Mouse (Mus musculus) embryonic facial prominence, embryonic 15.5 days (tissue): ENCODE data around the gene Eif4ebp2. TPM values are rescaled to one million over a fixed set of nuclear protein-coding genes. Genes with fewer than 3 reads are reported as not detected.

ENCODE experiments used
- ATAC-seq: fragments of 200-750 bp; cut with Nextera tagmentation; 2 replicates; pipeline ENCODE4 v1.8.0; 2017; ENCODE audit warnings: low read depth, moderate TSS enrichment; ENCODE audit not compliant: insufficient number of reproducible peaks, low FRiP score, low TSS enrichment
- H3K27ac ChIP-seq: fragments of 300-500 bp; sonication (generic); replicated peaks from 2 replicates; pipeline ENCODE4 v1.5.1; 2015; ENCODE audit warnings: mild to moderate bottlenecking, inconsistent platforms
- H3K27me3 ChIP-seq: fragments of 300-500 bp; sonication (generic); 2 replicates; pipeline ENCODE4 v1.6.1; 2015; ENCODE audit warnings: inconsistent platforms
- H3K36me3 ChIP-seq: fragments of 300-500 bp; sonication (generic); 2 replicates; pipeline ENCODE4 v1.6.1; 2015; ENCODE audit warnings: mild to moderate bottlenecking, inconsistent platforms
- H3K4me1 ChIP-seq: fragments of 300-500 bp; sonication (generic); 2 replicates; pipeline ENCODE4 v1.6.1; 2015; ENCODE audit warnings: inconsistent platforms
- H3K4me2 ChIP-seq: fragments of 300-500 bp; sonication (generic); replicated peaks from 2 replicates; pipeline ENCODE4 v1.6.1; 2015; ENCODE audit warnings: mild to moderate bottlenecking, inconsistent platforms
- H3K4me3 ChIP-seq: fragments of 300-500 bp; sonication (generic); replicated peaks from 2 replicates; pipeline ENCODE4 v1.5.1; 2015; ENCODE audit warnings: mild to moderate bottlenecking, inconsistent platforms
- H3K9ac ChIP-seq: fragments of 300-500 bp; sonication (generic); 2 replicates; pipeline ENCODE4 v1.6.1; 2015; ENCODE audit warnings: inconsistent platforms
- H3K9me3 ChIP-seq: fragments of 300-500 bp; sonication (generic); replicated peaks from 2 replicates; pipeline ENCODE4 v1.6.1; 2016; ENCODE audit warnings: inconsistent platforms
- WGBS: fragments of 180-500 bp; shearing (Covaris S2); methylation state at CpG from one replicate; pipeline ENCODE4 v1.1.7; 2015; 5-methylcytosine and 5-hydroxymethylcytosine counted together
- polyA plus RNA-seq: library from polyadenylated mRNA; unstranded; fragments of >200 nt; fragmentation: Nextera tagmentation; extraction: Ambion mirVana; gene quantifications from 2 replicates; pipeline ENCODE4 v1.2.1, GENCODE M21; 2015

Gene Eif4ebp2
- polyA plus RNA-seq, 1 experiment from 2014 or later = 66.0 TPM

DNA sequence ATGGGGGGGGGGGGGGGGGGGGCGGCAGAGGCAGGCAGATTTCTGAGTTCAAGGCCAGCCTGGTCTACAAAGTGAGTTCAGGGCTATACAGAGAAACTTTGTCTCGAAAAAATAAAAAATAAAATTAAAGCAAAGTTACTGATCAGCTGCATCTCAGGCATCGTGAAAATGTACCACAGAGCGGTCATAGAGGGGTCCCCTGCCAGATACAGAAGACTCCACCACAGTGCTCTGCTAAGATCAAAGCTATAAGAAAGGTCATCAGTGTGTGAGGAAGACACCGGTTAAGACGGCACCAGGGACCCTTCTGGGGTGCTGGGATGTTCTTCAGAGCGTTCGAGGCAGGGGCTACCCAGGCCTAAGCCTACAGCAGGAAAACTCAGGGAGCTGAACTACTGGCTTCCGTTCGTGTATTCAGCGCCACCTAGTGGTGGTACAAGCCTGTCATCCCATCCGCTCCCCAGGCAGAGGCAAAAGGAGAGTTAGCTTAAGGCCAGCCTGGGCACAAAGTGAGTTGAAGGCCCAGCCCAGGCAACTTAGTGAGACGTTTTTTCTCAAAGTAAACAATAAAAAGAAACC lies 53.2 kb downstream of the Eif4ebp2 start:
- no peaks in the 10 kb centered on the region for H3K9me3 ChIP-seq
- H3K4me1 ChIP-seq = 0 out of 2 replicates have a peak, but pooled peaks cover 2% of the 10 kb centered on the region
- no peak overlapping the region for H3K4me2 ChIP-seq
- 27% methylated on average over 13 of the region's 13 CpGs for WGBS
- H3K27me3 ChIP-seq = no peaks in the 10 kb centered on the region
- H3K4me3 ChIP-seq = no peak overlapping the region
- H3K36me3 ChIP-seq = no peaks in the 10 kb centered on the region
- ATAC-seq = peak; percentile 73
- H3K27ac ChIP-seq = no peak overlapping the region
- no peak overlapping the region for H3K9ac ChIP-seq

DNA sequence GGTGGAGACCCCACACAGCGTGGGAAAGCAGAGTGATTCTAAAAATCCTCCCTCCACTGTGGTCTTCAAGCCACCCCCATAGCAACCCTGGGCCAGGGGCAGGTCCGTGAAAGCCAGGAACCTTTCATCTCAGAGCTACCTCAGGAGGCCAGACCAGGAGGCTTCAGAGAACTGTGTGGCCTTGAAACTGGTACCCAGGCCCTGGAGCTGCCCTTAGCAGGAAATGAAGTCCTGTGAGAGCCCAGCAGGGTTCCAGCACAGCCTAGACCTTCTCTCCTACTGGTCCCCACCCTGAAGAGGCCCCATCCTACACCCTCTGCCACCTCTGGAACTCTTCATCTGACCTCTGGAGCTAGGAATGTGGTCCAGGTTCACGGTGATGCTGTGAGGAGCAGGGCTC lies 54.3 kb downstream of the Eif4ebp2 start:
- Histone ChIP-seq H3K27me3 (no peaks in the 10 kb centered on the region), H3K27ac (no peak overlapping the region), H3K4me3 (no peak overlapping the region), H3K9me3 (no peaks in the 10 kb centered on the region), H3K4me1 (0 out of 2 replicates have a peak, but pooled peaks cover 2% of the 10 kb centered on the region), H3K4me2 (no peak overlapping the region), H3K9ac (no peak overlapping the region), H3K36me3 (no peaks in the 10 kb centered on the region)
- 53% methylated on average over 3 of the region's 3 CpGs for WGBS
- 0 out of 2 replicates have a peak, but pooled peaks have one; percentile 8 for ATAC-seq

DNA sequence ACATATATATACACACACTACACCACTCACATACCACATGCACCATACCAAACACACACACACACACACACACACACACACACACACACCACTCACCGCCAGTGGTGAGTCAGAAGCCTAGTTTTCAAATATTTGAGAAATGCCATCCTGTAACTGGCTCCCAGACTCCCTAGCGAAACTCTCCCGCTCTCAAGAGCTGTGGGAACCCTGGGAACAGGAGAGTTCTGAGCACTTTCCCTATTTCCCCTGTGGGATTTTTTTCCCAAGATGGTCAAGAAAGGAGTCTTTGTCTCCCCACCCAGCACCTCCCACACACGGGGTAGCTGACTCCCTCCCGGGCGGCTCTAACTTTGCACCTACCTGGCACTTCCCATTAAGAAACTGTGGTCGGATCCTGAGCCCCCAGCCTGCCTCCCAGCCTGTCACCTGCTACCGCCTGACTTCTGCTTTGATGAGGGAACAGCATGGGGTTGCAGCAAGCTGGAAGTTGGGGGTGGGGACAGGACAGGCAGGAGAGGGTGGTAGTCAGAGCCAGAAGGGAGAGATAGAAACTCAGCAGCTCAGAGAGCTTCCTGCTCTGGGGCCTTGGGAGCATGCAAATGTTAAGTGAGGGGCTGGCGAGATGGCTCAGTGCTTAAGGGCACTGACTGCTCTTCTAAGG lies 57.9 kb downstream of the Eif4ebp2 start:
- peaks cover 6% of the 10 kb centered on the region; the same call in 1 of the 2 replicates for H3K4me1 ChIP-seq
- WGBS = 10% methylated on average over 9 of the region's 9 CpGs
- H3K4me3 ChIP-seq = no peak overlapping the region
- H3K27me3 ChIP-seq = no peaks in the 10 kb centered on the region
- no peak for ATAC-seq
- no peak overlapping the region for H3K9ac ChIP-seq
- no peak overlapping the region for H3K27ac ChIP-seq
- H3K36me3 ChIP-seq = no peaks in the 10 kb centered on the region
- peak overlapping the region; percentile 8; the same call in 1 of the 2 replicates for H3K4me2 ChIP-seq
- H3K9me3 ChIP-seq = no peaks in the 10 kb centered on the region

DNA sequence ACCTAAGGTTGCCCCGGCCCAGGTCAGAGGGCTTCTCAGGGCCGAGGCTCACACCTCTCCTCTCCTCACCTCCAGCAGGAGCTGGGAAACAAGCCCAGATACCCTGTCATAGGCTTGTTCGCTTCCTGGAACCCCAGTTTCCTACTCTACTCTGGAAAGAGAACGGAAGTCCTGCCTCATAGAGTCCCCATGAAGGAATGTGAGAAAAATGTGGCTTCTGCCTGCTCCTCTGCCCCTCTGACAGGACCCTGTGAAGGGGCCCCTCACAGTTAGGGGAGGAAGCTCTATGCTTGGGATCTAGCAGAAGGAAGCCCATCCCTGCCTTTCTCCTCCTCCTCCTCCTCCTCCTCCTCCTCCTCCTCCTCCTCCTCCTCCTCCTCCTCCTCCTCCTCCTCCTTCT lies 59.9 kb downstream of the Eif4ebp2 start:
- H3K9ac ChIP-seq = no peak overlapping the region
- H3K27ac ChIP-seq = no peak overlapping the region
- no peaks in the 10 kb centered on the region for H3K36me3 ChIP-seq
- H3K9me3 ChIP-seq = no peaks in the 10 kb centered on the region
- no peak for ATAC-seq
- H3K4me3 ChIP-seq = no peak overlapping the region
- WGBS = 52% methylated on average over 4 of the region's 4 CpGs
- peaks cover 4% of the 10 kb centered on the region; the same call in 1 of the 2 replicates for H3K4me1 ChIP-seq
- H3K27me3 ChIP-seq = no peaks in the 10 kb centered on the region
- no peak overlapping the region for H3K4me2 ChIP-seq

DNA sequence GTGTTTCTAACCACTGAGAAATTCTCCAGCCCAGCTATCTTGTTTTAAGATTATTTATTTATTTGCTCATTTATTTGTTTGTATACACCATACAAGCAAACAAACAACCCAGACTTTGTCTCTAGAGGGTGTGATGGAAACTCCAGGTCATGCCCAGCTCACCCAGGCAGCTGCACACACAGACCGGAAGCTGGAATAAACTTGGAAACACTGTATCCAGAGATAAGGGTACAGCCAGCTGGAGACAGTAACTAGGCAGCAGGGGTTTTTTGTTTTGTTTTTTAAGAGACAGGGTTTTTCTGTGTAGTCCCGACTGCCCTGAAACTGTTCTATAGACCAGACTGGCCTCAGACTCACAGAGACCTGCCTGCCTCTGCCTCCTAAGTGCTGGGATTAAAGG lies 62.3 kb downstream of the Eif4ebp2 start:
- no peaks in the 10 kb centered on the region for H3K36me3 ChIP-seq
- no peak overlapping the region for H3K27ac ChIP-seq
- ATAC-seq = no peak
- peaks cover 4% of the 10 kb centered on the region; the same call in 1 of the 2 replicates for H3K4me1 ChIP-seq
- H3K4me2 ChIP-seq = no peak overlapping the region
- H3K9me3 ChIP-seq = no peaks in the 10 kb centered on the region
- no peak overlapping the region for H3K9ac ChIP-seq
- no peak overlapping the region for H3K4me3 ChIP-seq
- 78% methylated on average over 2 of the region's 2 CpGs for WGBS
- H3K27me3 ChIP-seq = no peaks in the 10 kb centered on the region

DNA sequence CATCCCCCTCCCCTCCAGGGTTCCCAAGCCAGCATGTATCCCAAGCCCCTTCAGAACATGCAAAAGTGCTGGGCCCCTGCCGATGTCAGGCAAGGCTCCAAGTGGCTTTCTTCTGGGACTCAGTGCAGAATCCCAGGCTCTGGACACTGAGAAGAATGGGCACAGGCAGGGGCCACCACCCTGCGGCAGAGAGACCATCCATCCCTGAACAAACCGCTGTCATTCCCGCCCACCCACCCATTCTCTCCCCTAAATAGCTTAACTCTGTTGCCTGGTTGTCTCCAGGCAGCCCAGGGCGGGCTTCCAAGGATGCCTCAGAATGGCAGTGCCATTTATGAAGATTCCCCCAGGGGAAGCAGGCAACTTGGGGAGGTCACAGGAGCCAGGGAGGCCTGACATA lies 63.4 kb downstream of the Eif4ebp2 start:
- no peak for ATAC-seq
- 60% methylated on average over 5 of the region's 5 CpGs for WGBS
- H3K4me3 ChIP-seq = no peak overlapping the region
- peaks cover 8% of the 10 kb centered on the region for H3K4me1 ChIP-seq
- no peak overlapping the region for H3K27ac ChIP-seq
- no peaks in the 10 kb centered on the region for H3K27me3 ChIP-seq
- H3K36me3 ChIP-seq = no peaks in the 10 kb centered on the region
- H3K4me2 ChIP-seq = no peak overlapping the region
- no peaks in the 10 kb centered on the region for H3K9me3 ChIP-seq
- no peak overlapping the region for H3K9ac ChIP-seq

DNA sequence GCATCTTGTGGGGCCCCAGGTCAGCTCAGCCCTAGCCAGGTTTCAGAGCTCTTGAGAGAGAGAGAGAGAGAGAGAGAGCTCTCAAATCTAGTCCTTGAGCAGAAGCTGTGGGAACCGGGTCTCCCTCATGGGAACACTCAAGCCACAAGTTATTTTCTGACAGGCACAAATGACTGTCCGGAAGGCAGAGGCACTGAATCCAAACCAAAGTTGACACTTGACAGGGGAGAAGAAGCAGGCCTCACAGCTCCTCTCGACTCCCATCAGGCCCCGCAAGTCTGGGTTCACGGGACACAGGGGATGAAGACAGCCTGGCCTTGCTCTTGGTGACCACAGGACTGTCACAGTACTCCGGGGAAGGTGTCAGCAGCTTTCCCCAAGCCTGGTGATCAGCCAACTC lies 66.2 kb downstream of the Eif4ebp2 start:
- Histone ChIP-seq H3K27me3 (no peaks in the 10 kb centered on the region), H3K9me3 (no peaks in the 10 kb centered on the region), H3K9ac (no peak overlapping the region), H3K4me3 (no peak overlapping the region), H3K4me1 (peaks cover 27% of the 10 kb centered on the region), H3K27ac (no peak overlapping the region), H3K36me3 (no peaks in the 10 kb centered on the region), H3K4me2 (no peak overlapping the region)
- ATAC-seq = no peak
- WGBS = 58% methylated on average over 6 of the region's 6 CpGs

DNA sequence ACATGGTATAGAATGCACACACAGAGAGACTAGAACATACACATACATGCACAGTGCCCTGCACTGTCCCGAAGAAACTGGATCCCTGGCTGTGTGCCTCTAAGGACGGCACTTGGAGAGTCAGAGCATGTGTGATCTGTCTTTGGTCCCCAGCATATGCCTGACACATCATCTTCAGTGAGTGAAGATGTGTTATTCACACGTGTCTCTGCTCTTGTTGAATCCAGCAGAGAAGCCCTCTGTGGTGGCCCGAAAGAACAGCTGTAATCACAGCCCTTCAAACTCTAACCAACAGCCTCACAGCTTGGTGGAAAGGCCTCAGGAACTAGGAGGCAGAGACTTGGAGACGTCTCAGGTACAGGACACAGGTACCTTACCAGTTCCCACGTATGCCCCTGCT lies 67.3 kb downstream of the Eif4ebp2 start:
- 74% methylated on average over 6 of the region's 6 CpGs for WGBS
- no peaks in the 10 kb centered on the region for H3K27me3 ChIP-seq
- H3K4me1 ChIP-seq = peaks cover 36% of the 10 kb centered on the region
- H3K36me3 ChIP-seq = no peaks in the 10 kb centered on the region
- no peak overlapping the region for H3K4me3 ChIP-seq
- H3K9me3 ChIP-seq = no peaks in the 10 kb centered on the region
- H3K9ac ChIP-seq = no peak overlapping the region
- no peak for ATAC-seq
- H3K27ac ChIP-seq = no peak overlapping the region
- H3K4me2 ChIP-seq = no peak overlapping the region

DNA sequence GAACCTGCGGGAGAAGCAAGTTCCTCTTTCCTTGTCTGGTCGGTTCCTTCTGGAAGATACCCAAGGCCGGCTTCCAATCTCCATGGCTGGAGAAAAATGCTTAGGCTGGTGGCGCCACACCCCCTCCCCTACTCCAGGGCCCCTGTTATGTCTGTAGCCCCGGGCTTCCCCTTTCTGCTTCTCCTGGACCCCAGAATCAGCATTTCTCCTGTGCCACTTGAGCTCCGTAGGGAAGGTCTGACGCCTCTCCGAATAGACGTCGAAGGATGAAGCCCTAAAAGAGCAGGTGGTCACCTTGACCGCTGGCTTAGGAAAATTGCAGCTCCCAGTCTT lies 68.8 kb downstream of the Eif4ebp2 start:
- Histone ChIP-seq H3K4me1 (peaks cover 44% of the 10 kb centered on the region), H3K36me3 (no peaks in the 10 kb centered on the region), H3K27me3 (no peaks in the 10 kb centered on the region), H3K4me3 (peak overlapping the region; percentile 71), H3K4me2 (peak overlapping the region; percentile 96), H3K9ac (peak overlapping the region; percentile 75), H3K9me3 (no peaks in the 10 kb centered on the region), H3K27ac (0 out of 2 replicates have a peak overlapping the region, but pooled peaks have one; percentile 55)
- WGBS = 4% methylated on average over 11 of the region's 11 CpGs
- ATAC-seq = no peak

DNA sequence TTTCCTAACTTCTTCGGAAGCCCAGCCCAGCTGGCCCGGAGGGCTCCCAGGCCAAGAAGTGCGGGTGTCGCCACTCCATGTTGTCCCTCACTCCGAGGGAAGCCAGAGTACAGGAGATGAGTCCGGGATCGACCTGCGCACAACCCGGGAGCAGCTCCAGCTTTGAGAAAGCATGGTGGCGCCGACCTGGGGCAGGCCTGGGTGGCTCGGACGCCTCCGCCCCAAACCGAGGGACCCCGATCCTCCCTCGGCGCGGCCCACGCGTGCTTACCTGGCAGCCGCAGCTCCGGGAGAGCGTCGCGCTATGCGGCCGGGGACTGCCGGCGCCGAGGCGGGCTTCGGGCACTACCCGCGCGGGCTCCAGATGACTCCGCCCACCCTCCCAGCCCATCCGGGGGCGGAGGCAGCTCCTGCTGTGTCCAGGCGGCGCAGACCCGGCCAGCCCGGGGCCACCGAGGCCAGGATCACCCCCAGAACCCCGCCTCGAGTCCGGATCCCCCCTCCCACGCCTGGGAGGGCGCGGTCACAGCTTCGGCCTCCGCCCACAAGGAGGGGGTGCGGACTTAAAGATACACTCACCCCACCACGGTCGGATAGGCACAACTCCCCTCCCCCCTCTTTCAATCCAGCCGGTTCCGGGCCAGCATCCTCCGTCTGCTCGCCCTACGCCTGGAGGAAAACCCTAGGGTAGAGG lies 69.3 kb downstream of the Eif4ebp2 start, which contains the start of gene Pald1:
Gene Pald1 (minus strand): TSS at position 510 of the 694 bp plus-strand sequence.
- Histone ChIP-seq H3K9me3 (no peaks in the 10 kb centered on the region), H3K27me3 (no peaks in the 10 kb centered on the region), H3K9ac (peak within 1 kb of the TSS; percentile 75), H3K36me3 (no peaks in the 10 kb centered on the region), H3K4me1 (peaks cover 44% of the 10 kb centered on the region), H3K27ac (peak within 1 kb of the TSS; percentile 55; the same call in 1 of the 2 replicates), H3K4me2 (peak within 1 kb of the TSS; percentile 96), H3K4me3 (peak within 1 kb of the TSS; percentile 71)
- WGBS = under 1% methylated on average over 57 of the region's 60 CpGs
- ATAC-seq = peak; percentile 81

DNA sequence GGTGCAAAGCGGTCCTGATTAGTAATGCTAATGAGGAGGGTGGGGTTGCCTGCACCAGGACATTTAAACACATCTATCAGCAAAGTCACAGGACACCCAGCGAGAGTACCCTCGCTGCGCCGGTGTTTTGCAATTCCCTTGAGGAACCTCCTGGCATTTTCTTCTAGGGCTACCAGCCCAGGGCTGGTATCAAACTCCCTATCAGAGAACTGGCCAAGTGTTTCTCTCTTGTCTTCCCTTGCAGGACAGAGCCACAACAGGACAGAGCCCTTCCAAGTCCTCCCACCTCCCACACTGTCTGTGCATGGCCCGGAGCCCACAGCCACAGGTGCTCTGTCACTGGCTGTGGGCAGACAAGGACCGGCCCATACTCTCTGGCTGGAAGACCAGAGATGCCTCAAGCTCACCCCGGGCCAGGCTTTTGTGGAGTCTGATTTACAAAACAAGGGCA lies 70.2 kb downstream of the Eif4ebp2 start:
- Histone ChIP-seq H3K4me2 (peak overlapping the region; percentile 96), H3K9ac (peak overlapping the region; percentile 75; the same call in 1 of the 2 replicates), H3K4me1 (peaks cover 44% of the 10 kb centered on the region), H3K4me3 (peak overlapping the region; percentile 71), H3K9me3 (no peaks in the 10 kb centered on the region), H3K36me3 (no peaks in the 10 kb centered on the region), H3K27me3 (no peaks in the 10 kb centered on the region), H3K27ac (no peak overlapping the region; the same call in 1 of the 2 replicates)
- no peak for ATAC-seq
- 4% methylated on average over 8 of the region's 8 CpGs for WGBS
